Mouse (Mus musculus) CH12.LX (cell line): Measurements from ENCODE around the gene Lif. TPM values are rescaled to one million over a fixed set of nuclear protein-coding genes. Genes with fewer than 3 reads are reported as not detected.

Source experiments
- DNase-seq: peaks from one replicate; pipeline ENCODE4 v3.0.0-alpha.2; 2013; ENCODE audit errors: extremely low read depth
- H3K27ac ChIP-seq: 2 replicates; pipeline ENCODE4 v1.5.1; 2012; ENCODE audit warnings: low read depth, mild to moderate bottlenecking, control low read depth, moderate library complexity; ENCODE audit not compliant: insufficient read depth
- H3K27me3 ChIP-seq: replicated peaks from 2 replicates; pipeline ENCODE3; 2012; ENCODE audit warnings: inconsistent platforms
- H3K36me3 ChIP-seq, 2 experiments: replicated peaks in 1 of 2; 2 replicates each; pipeline versions ENCODE3 to v1.6.1; 2012; ENCODE audit warnings: inconsistent platforms in 1 of 2, low read length in 1 of 2, mild to moderate bottlenecking in 1 of 2, mixed read lengths in 1 of 2, moderate library complexity in 1 of 2; ENCODE audit not compliant: control insufficient read depth in 1 of 2, insufficient read depth in 1 of 2
- H3K4me1 ChIP-seq, 2 experiments: 2 replicates each; pipeline ENCODE4 v1.6.1; 2012; ENCODE audit warnings: inconsistent platforms in 1 of 2, moderate library complexity in 1 of 2; ENCODE audit not compliant: insufficient read depth in 2 of 2, control insufficient read depth in 1 of 2
- H3K4me2 ChIP-seq: 2 replicates; pipeline ENCODE4 v1.6.1; 2012; ENCODE audit warnings: low read depth, mild to moderate bottlenecking, control low read depth; ENCODE audit not compliant: poor library complexity, insufficient read depth, severe bottlenecking
- H3K4me3 ChIP-seq, 3 experiments: fragments of 150-350 bp in 1 of 3; sonication (generic) in 1 of 3; replicated peaks in 1 of 3; 2 replicates each; pipeline versions ENCODE3 to v1.5.1; 2011 to 2012; ENCODE audit warnings: low read depth in 2 of 3, low read length in 2 of 3, mild to moderate bottlenecking in 2 of 3, moderate library complexity in 2 of 3, control low read depth in 1 of 3, improper control_type of control experiment in 1 of 3, inconsistent platforms in 1 of 3, mixed read lengths in 1 of 3; ENCODE audit not compliant: poor library complexity in 1 of 3
- H3K79me2 ChIP-seq: replicated peaks from 2 replicates; pipeline ENCODE4 v1.6.1; 2012; ENCODE audit warnings: mild to moderate bottlenecking, moderate library complexity; ENCODE audit not compliant: control insufficient read depth, poor library complexity, insufficient read depth, severe bottlenecking; ENCODE audit errors: extremely low read depth
- H3K9ac ChIP-seq: 2 replicates; pipeline ENCODE4 v1.6.1; 2012; ENCODE audit warnings: low read depth, mild to moderate bottlenecking, control low read depth, moderate library complexity; ENCODE audit not compliant: insufficient read depth
- H3K9me3 ChIP-seq: replicated peaks from 2 replicates; pipeline ENCODE3; 2012; ENCODE audit warnings: low read length, inconsistent platforms, mixed read lengths
- BHLHE40 ChIP-seq: IDR thresholded peaks from 2 replicates; pipeline ENCODE4 v1.6.1; 2011; ENCODE audit warnings: mild to moderate bottlenecking, low read depth, low read length, improper control_type of control experiment
- CHD1 ChIP-seq: IDR thresholded peaks from 2 replicates; pipeline ENCODE4 v1.6.1; 2012; ENCODE audit warnings: low read depth, low read length, improper control_type of control experiment, inconsistent platforms
- E2F4 ChIP-seq: IDR thresholded peaks from 2 replicates; pipeline ENCODE4 v1.6.1; 2011; ENCODE audit warnings: low read depth, low read length, improper control_type of control experiment; ENCODE audit not compliant: insufficient replicate concordance
- ELF1 ChIP-seq: IDR thresholded peaks from 2 replicates; pipeline ENCODE4 v1.6.1; 2014; ENCODE audit warnings: low read depth, mild to moderate bottlenecking, inconsistent platforms, low read length, improper control_type of control experiment
- EP300 ChIP-seq: IDR thresholded peaks from 2 replicates; pipeline ENCODE4 v1.6.1; 2011; ENCODE audit warnings: low read length, improper control_type of control experiment
- ETS1 ChIP-seq: conservative IDR thresholded peaks from 2 replicates; pipeline ENCODE4 v1.6.1; 2012; ENCODE audit warnings: low read depth, mild to moderate bottlenecking, inconsistent platforms, low read length, improper control_type of control experiment, moderate library complexity
- HCFC1 ChIP-seq: IDR thresholded peaks from 2 replicates; pipeline ENCODE4 v1.6.1; 2012; ENCODE audit warnings: low read depth, mild to moderate bottlenecking, inconsistent platforms, low read length, improper control_type of control experiment
- JUN ChIP-seq: IDR thresholded peaks from 2 replicates; pipeline ENCODE4 v1.6.1; 2011; ENCODE audit warnings: low read depth, mild to moderate bottlenecking, low read length, improper control_type of control experiment, moderate library complexity; ENCODE audit not compliant: insufficient read depth
- KAT2A ChIP-seq: IDR thresholded peaks from 2 replicates; pipeline ENCODE4 v1.6.1; 2012; ENCODE audit warnings: low read length, improper control_type of control experiment, inconsistent platforms; ENCODE audit not compliant: insufficient replicate concordance
- MAFK ChIP-seq: IDR thresholded peaks from 2 replicates; pipeline ENCODE4 v1.6.1; 2011; ENCODE audit warnings: low read length, improper control_type of control experiment; ENCODE audit not compliant: insufficient replicate concordance
- MAZ ChIP-seq: IDR thresholded peaks from 2 replicates; pipeline ENCODE4 v1.6.1; 2012; ENCODE audit warnings: low read depth, mild to moderate bottlenecking, inconsistent platforms, low read length, improper control_type of control experiment, moderate library complexity
- MXI1 ChIP-seq: IDR thresholded peaks from 2 replicates; pipeline ENCODE4 v1.6.1; 2011; ENCODE audit warnings: mild to moderate bottlenecking, low read depth, low read length, improper control_type of control experiment
- MYC ChIP-seq: IDR thresholded peaks from 2 replicates; pipeline ENCODE4 v1.6.1; 2011; ENCODE audit warnings: low read depth, mild to moderate bottlenecking, improper control_type of control experiment, low read length
- PAX5 ChIP-seq: IDR thresholded peaks from 2 replicates; pipeline ENCODE4 v1.6.1; 2012; ENCODE audit warnings: low read length, inconsistent platforms, mixed read lengths
- RCOR1 ChIP-seq: conservative IDR thresholded peaks from 2 replicates; pipeline ENCODE4 v1.6.1; 2012; ENCODE audit warnings: low read depth, mild to moderate bottlenecking, inconsistent platforms, low read length, improper control_type of control experiment
- SIN3A ChIP-seq: IDR thresholded peaks from 2 replicates; pipeline ENCODE4 v1.6.1; 2012; ENCODE audit warnings: low read length, improper control_type of control experiment, inconsistent platforms
- TCF12 ChIP-seq: IDR thresholded peaks from 2 replicates; pipeline ENCODE4 v1.6.1; 2014; ENCODE audit warnings: low read depth, mild to moderate bottlenecking, inconsistent platforms, low read length, improper control_type of control experiment
- USF1 ChIP-seq: IDR thresholded peaks from 2 replicates; pipeline ENCODE4 v1.6.1; 2014; ENCODE audit warnings: low read depth, mild to moderate bottlenecking, inconsistent platforms, low read length, improper control_type of control experiment
- USF2 ChIP-seq: conservative IDR thresholded peaks from 2 replicates; pipeline ENCODE4 v1.6.1; 2011; ENCODE audit warnings: low read depth, low read length, improper control_type of control experiment
- ZKSCAN1 ChIP-seq: IDR thresholded peaks from 2 replicates; pipeline ENCODE4 v1.6.1; 2012; ENCODE audit warnings: low read depth, inconsistent platforms, low read length, improper control_type of control experiment, borderline replicate concordance
- dilution Hi-C: fragments of 300-500 bp; cut with MboI; formaldehyde crosslinking; loops from 2 replicates; pipeline ENCODE4 v1.14.3; 2020; ENCODE audit warnings: low sequenced_read_pairs; ENCODE audit not compliant: extremely low pct_unique_long_range_greater_than_20kb, extremely low pct_ligation_motif_present
- in situ Hi-C: fragments of 300-500 bp; cut with MboI; formaldehyde crosslinking; loops from 3 replicates; pipeline ENCODE4 v1.14.3; 2019; ENCODE audit warnings: low sequenced_read_pairs, low pct_ligation_motif_present, low pct_unique_long_range_greater_than_20kb, mixed read lengths
- polyA plus RNA-seq: library from polyadenylated mRNA; unstranded; fragments of >175 nt; gene quantifications from 2 replicates; pipeline ENCODE4 v1.2.1, GENCODE M21; 2012; ENCODE audit warnings: low read depth; ENCODE audit not compliant: insufficient read length
- total RNA-seq, 2 experiments: library from RNA; depleted of rRNA; stranded (reverse); fragments of 300-350 nt in 1 of 2; fragments of >200 nt in 1 of 2; gene quantifications; 2 replicates each; pipeline ENCODE4 v1.2.3; 2012 to 2014

The Lif gene
- total and polyA plus RNA-seq, 3 experiments, result 0.05 to 1.8 (median 0.17) TPM

DNA sequence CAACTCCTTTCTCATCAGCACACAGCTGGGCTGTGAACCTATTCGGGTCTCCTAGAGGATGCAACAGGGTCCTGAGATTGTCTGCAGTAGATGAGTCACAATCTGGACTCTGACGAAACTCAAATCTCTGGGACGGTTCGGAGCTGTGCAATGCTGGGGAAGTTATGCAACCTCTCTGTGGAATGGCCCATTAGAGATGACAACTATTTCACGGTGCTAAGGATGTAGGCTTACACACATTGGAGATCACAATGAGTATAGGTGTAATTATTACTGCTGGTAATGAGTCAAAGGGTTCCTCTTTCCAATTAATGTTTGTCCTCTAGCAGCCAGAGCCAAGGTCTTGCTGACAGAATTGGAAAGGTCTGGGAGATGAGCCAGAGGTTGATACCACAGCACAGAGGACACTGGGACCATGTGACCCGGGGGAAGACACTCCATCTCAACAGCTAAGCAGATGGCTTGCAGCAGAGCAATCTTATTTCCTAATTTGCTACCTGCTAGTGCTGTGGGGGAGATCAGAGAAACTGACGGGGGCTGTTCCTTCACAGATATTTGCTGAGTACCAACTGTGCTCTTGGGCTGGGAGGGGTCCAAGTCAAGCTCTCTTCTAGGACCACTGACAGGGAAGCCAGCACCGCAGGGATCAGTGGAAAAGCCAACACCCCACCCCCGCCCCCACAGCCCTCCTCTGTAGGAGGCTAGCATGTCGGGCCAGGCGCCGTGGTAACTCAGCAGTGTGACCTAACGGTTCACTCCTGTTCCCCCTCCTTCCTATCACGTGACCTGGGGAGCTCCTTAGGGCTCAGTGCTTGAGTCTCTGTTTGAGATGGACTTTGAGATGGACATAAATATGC is 37.4 kb downstream of the Lif start:
- DNase-seq, result no peak
- dilution Hi-C loops (no loop called here), in situ Hi-C loops (loop anchor here (5.0 kb wide), 1 partner anchor 53 kb away; no protein-coding TSS in a partner anchor)
- Histone ChIP-seq H3K9ac (no peak overlapping the region), H3K4me1 (peaks cover 32 to 52% of the 10 kb centered on the region in 2 experiments), H3K9me3 (no peaks in the 10 kb centered on the region), H3K27me3 (no peaks in the 10 kb centered on the region), H3K79me2 (no peaks in the 10 kb centered on the region), H3K36me3 (no peaks in the 10 kb centered on the region), H3K27ac (no peak overlapping the region), H3K4me2 (no peak overlapping the region), H3K4me3 (no peak overlapping the region)
- TF ChIP-seq USF1 (peak; percentile 76), MAZ (no peak), ETS1 (no peak), USF2 (peak; percentile 68), MXI1 (no peak), MYC (no peak), ZKSCAN1 (no peak), CHD1 (no peak), BHLHE40 (peak; percentile 65)

GRCm38 (mm10) chr11:4296610-4297275 is 39.4 kb downstream of the Lif start:
- H3K4me2 ChIP-seq, result no peak overlapping the region

More at GRCm38 (mm10) chr11:4296610-4297275, 39.4 kb downstream of the Lif start:
- no peaks in the 10 kb centered on the region for H3K9me3 ChIP-seq
- no peaks in the 10 kb centered on the region for H3K27me3 ChIP-seq
- no peaks in the 10 kb centered on the region for H3K79me2 ChIP-seq
- dilution Hi-C loops, result no loop called here
- H3K27ac ChIP-seq, result no peak overlapping the region
- H3K4me3 ChIP-seq, result no peak overlapping the region
- DNase-seq, result no peak
- TF ChIP-seq RCOR1, result no peak
- TF ChIP-seq ETS1, result peak; percentile 87
- TF ChIP-seq BHLHE40, result peak; percentile 77
- TF ChIP-seq PAX5, result no peak
- no peak for TF ChIP-seq ELF1
- no peak for TF ChIP-seq HCFC1
- no peak for TF ChIP-seq JUN
- no peak for TF ChIP-seq E2F4
- no peak for TF ChIP-seq MYC
- peak; percentile 35; the same call in 1 of the 2 replicates for TF ChIP-seq EP300
- TF ChIP-seq TCF12, result 0 out of 2 replicates have a peak, but pooled peaks have one; percentile 25
- no peak for TF ChIP-seq KAT2A
- TF ChIP-seq SIN3A, result no peak
- no peak for TF ChIP-seq MAFK
- TF ChIP-seq ZKSCAN1, result no peak
- peak; percentile 33; the same call in 1 of the 2 replicates for TF ChIP-seq MAZ
- H3K9ac ChIP-seq, result no peak overlapping the region
- peaks cover 39 to 69% of the 10 kb centered on the region in 2 experiments for H3K4me1 ChIP-seq
- in situ Hi-C loops, result loop anchor here (5.0 kb wide), 1 partner anchor 51 kb away; no protein-coding TSS in a partner anchor
- H3K36me3 ChIP-seq, result no peaks in the 10 kb centered on the region
